Mouse (Mus musculus) skeletal muscle tissue, adult 2 months (tissue): Measurements from ENCODE around the gene Gjb4.

Source experiments
- DNase-seq: peaks from one replicate; pipeline ENCODE4 v3.0.0-alpha.2; 2012; ENCODE audit warnings: low read depth, low spot score

Gjb4 gene

DNA sequence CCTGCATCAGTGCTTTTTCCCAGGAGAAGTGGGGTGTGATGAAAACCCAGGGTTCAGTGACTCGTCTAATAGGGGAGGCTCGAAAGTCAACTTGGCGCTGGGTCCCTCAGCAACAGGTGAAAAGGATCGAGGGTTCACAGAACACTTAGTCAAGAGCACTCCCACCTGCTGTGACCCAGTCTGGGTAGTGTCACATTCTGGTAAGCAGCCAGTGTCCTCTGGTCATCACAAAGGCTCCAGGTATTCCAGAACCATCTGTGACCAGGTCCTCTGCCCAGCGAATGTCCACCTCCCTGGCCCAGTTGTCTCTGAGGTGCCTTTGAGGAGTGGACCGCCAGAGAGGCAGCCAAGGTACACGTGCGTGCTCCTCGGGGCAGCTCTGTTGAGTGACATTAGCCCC lies 42.3 kb downstream of the Gjb4 start:
- DNase-seq, result no peak

DNA sequence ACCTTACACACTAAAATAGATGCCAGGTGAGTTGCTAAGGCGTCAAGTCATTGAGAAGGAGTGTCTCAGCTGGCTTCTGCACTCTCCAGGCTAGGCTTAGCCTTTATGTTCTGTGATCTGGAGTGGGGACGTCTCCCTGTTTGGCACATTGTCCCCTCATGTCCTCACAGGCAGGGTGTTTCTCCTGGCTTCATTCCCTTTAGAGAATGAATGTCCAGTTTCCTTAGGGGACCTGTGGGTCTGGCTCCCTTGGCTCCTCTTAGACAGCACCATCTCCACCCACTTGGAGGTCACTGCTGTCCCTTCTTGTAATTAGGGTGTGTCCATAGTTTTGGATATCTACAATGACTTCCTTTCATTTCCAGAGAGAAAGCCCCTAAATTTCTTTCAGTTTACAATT lies 47.0 kb downstream of the Gjb4 start:
- no peak for DNase-seq

DNA sequence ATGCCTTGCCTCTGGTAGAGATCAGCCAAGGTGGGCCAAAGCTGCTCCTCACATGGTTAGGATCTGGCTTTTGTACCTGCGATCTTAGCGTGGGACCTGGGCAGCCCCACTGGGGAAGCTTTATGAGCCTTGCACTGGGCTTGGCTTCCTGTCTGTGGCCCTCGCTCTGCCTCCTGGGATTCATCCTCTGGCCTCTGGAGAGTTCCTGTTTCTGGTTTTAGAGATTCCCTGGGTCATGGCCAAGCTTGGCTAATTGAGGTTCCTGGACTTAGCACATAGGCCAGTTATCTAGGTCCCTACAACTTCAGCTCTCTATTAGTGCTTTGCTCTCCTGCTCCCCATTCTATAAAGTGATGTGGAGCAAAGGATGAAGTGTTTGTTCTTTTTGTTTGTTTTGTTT lies 50.1 kb downstream of the Gjb4 start:
- no peak for DNase-seq
